Mouse (Mus musculus) bone marrow macrophage, adult 2 months (primary cell): ENCODE measurements around the gene Ikbip.

ENCODE experiments used
- CTCF ChIP-seq: IDR thresholded peaks from 2 replicates; pipeline ENCODE4 v1.5.1; 2012; ENCODE audit warnings: low read depth, mild to moderate bottlenecking, low read length, moderate library complexity
- POLR2A ChIP-seq: IDR thresholded peaks from 2 replicates; pipeline ENCODE4 v1.6.1; 2012; ENCODE audit warnings: mild to moderate bottlenecking, low read depth, low read length, borderline replicate concordance

- TF ChIP-seq POLR2A: no peak
- TF ChIP-seq CTCF: no peak
These were observed 707 bp upstream of the Ikbip start for GRCm38 (mm10) chr10:91081959-91082507.
